Mouse (Mus musculus): ENCODE results near the gene Nat8f6. TPM values are rescaled to one million over a fixed set of nuclear protein-coding genes. Genes with fewer than 3 reads are reported as not detected.
A peak's percentile ranks its signal among the peaks of the same experiment; 100 is the strongest.
"Not testable (repeated sequence)": the region's sequence is repeated elsewhere in the genome, so short reads cannot be mapped to it uniquely, and the experiment has no call there.

Nat8f6 gene
- polyA plus RNA-seq (2015; fragmentation: Nextera tagmentation; extraction: Ambion mirVana), result not detected in 2 replicates

DNA sequence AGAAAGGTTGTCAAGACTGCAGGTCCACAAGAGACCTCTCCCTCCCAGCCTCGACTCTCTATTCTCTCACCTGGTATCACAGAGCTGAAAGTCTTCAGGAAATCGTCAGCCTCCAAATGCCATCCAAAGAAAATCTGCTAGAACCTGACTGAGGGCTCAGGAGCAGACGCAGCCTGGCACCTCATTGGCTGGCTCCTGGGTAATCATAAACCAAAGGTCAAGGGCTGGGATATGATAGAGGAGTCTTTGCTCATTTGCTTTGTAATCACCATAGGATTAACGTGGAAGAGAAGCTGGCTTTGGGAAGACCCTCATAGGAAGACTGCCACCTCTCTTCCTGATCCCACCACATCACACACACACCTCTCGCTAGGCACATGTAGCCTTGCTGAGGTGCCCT is at the start of gene Nat8f6, which contains the start of gene Nat8f5:
Gene Nat8f6, minus strand, starts transcription at position 118 of the 400 bp plus-strand sequence.
Gene Nat8f5, minus strand, starts transcription at position 136 of the 400 bp plus-strand sequence.
- 87% methylated on average over 5 of the region's 5 CpGs for WGBS
- Histone ChIP-seq H3K4me1 (replicated peaks) (no peaks in the 10 kb centered on the region), H3K36me3 (no peaks in the 10 kb centered on the region), H3K9me3 (no peaks in the 10 kb centered on the region), H3K4me3 (replicated peaks) (no peak within 1 kb of the TSS), H3K9ac (replicated peaks) (no peak within 1 kb of the TSS), H3K27me3 (no peaks in the 10 kb centered on the region), H3K27ac (no peak within 1 kb of the TSS), H3K4me2 (replicated peaks) (no peak within 1 kb of the TSS)
- ATAC-seq, result no peak

DNA sequence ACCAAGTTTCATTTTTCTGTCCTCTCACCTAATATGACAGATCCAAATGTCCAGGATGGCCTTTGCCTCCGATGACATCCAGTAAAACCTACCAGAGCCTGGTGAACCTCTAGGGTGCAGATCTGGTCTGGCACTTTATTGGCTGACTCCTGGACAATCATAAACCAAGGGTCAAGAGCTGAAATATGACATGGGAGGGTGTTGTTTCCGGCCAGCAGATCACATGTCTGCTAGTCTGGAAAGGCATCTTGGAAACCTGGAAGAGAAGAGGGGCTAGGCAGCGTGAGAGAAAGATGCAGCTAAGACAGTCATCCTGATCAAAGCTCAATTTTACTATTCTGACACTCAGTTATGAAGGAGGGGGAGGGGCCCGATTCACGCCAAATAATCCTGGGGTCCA is 48.3 kb upstream of the Nat8f6 start, which contains the start of gene Nat8f2:
Gene Nat8f2, minus strand, starts transcription at position 153 of the 400 bp plus-strand sequence.
- H3K27me3 ChIP-seq; H3K4me1 ChIP-seq (replicated peaks); H3K9me3 ChIP-seq; H3K27ac ChIP-seq; H3K36me3 ChIP-seq; H3K4me2 ChIP-seq (replicated peaks); ATAC-seq; H3K9ac ChIP-seq (replicated peaks); H3K4me3 ChIP-seq (replicated peaks): not testable (repeated sequence)
- WGBS, result 82% methylated on average over 5 of the region's 5 CpGs

DNA sequence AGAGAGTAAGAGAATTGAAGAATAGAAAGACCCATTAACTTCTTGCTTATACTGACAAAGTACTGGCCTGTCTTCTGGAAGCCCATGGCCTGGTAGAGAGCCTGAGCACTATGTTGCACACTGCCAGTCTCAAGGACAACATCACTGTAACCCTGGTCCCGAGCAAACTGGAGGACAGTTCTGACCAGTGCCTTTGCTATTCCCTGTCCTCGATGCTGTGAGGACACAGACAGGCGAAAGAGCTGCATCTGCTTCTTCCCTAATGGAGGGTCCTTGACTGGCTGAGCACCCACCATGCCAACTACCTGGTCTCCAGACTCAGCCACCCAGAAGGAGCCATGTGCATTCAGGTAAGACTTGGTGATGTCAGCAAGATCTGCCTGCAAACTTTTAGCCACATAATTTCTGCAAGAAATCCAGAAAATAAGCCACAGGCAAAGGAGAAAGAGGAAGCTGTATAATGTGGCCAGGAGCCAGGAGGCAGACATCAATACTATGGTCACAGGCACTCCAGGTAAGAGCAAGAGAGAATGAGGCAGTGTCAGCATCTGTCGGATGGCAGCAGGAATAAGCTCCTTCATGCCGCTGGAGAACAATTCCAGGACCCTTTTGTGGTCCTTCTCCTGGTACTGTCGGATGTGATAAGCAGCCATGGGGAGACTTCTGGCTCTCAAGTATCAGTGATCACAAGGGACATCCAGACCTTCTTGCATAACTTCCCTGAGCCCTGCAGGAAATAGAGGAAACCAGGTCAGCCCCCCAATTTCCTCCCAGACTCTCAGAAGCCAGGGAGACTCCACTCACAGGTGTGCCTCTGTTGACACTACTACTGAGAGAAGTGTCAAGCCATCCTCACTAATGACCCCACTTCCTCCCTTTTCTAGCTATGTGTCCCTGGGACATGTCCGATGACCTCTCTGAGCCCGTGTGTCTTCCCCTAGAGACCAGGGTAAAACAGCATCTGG is 47.3 kb upstream of the Nat8f6 start:
- Histone ChIP-seq H3K9ac (replicated peaks) (no peak overlapping the region), H3K27ac (no peak overlapping the region), H3K4me2 (replicated peaks) (no peak overlapping the region), H3K9me3 (no peaks in the 10 kb centered on the region), H3K4me1 (replicated peaks) (no peaks in the 10 kb centered on the region), H3K36me3 (no peaks in the 10 kb centered on the region), H3K27me3 (no peaks in the 10 kb centered on the region), H3K4me3 (replicated peaks) (no peak overlapping the region)
- no peak for ATAC-seq
- WGBS, result 85% methylated on average over 8 of the region's 8 CpGs

DNA sequence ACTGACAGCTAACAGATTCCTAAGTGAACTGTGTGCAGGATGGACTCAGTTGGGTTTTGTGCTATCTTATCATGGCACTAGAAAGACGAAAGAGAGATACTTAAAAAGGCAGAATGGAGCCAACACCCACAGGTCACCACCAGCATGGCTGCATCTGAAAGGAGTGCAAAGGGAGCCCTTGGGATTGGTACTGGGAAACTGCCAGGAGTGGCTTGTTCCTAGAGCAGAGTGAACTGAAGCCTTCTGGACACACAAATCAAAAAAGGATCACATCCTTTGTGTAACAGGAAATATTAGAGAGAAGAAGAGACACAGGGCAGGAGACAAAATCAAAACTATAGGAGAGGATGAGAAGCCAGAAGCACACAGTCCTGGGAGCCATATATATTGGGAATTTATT is 46.2 kb upstream of the Nat8f6 start:
- H3K9me3 ChIP-seq; H3K27ac ChIP-seq; H3K27me3 ChIP-seq; H3K4me2 ChIP-seq (replicated peaks); H3K9ac ChIP-seq (replicated peaks); H3K36me3 ChIP-seq; H3K4me1 ChIP-seq (replicated peaks); H3K4me3 ChIP-seq (replicated peaks); ATAC-seq: not testable (repeated sequence)
- WGBS, result 74% methylated on average over 1 of the region's 1 CpGs

- H3K4me1 ChIP-seq (replicated peaks), result not testable (repeated sequence)
- 88% methylated on average over 3 of the region's 3 CpGs for WGBS
These were observed 45.4 kb upstream of the Nat8f6 start for GRCm38 (mm10) chr6:85866166-85866565.

GRCm38 (mm10) chr6:85864900-85865639 is 44.3 kb upstream of the Nat8f6 start:
- not testable (repeated sequence) for ATAC-seq; H3K4me3 ChIP-seq (replicated peaks); H3K9me3 ChIP-seq; H3K9ac ChIP-seq (replicated peaks); H3K27me3 ChIP-seq; H3K4me2 ChIP-seq (replicated peaks); H3K27ac ChIP-seq; H3K4me1 ChIP-seq (replicated peaks); H3K36me3 ChIP-seq
- WGBS, result 72% methylated on average over 6 of the region's 7 CpGs

More at GRCm38 (mm10) chr6:85866166-85866565, 45.4 kb upstream of the Nat8f6 start:
- not testable (repeated sequence) for H3K27me3 ChIP-seq; ATAC-seq; H3K9ac ChIP-seq (replicated peaks); H3K4me2 ChIP-seq (replicated peaks); H3K4me3 ChIP-seq (replicated peaks); H3K36me3 ChIP-seq; H3K9me3 ChIP-seq; H3K27ac ChIP-seq

DNA sequence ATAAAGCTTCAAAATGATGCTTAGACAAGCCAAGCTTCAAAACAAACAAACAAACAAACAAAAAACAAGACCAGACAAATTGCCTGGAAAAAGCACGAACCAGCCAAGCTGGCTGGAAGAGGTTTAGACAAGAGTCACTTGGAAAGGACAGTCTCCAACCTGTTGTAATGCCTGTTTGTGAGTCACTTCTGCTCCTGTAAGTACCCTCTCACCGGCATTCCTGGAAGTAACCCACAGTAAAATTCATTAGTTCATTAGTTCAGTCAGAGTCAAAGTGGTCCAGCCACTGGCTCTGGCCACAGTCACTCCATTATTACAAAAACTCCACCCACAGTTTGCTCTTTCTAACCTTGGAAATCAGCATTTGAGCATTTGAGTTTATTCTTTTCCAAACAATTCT is 43.1 kb upstream of the Nat8f6 start:
- no peaks in the 10 kb centered on the region for H3K36me3 ChIP-seq
- ATAC-seq, result no peak
- H3K4me3 ChIP-seq (replicated peaks), result no peak overlapping the region
- no peaks in the 10 kb centered on the region for H3K27me3 ChIP-seq
- H3K27ac ChIP-seq, result no peak overlapping the region
- 97% methylated on average over 2 of the region's 2 CpGs for WGBS
- no peaks in the 10 kb centered on the region for H3K9me3 ChIP-seq
- no peaks in the 10 kb centered on the region for H3K4me1 ChIP-seq (replicated peaks)
- no peak overlapping the region for H3K4me2 ChIP-seq (replicated peaks)
- H3K9ac ChIP-seq (replicated peaks), result no peak overlapping the region

GRCm38 (mm10) chr6:85863136-85863535 is 42.4 kb upstream of the Nat8f6 start:
- WGBS, result 87% methylated on average over 2 of the region's 2 CpGs
- H3K9me3 ChIP-seq, result no peaks in the 10 kb centered on the region
- ATAC-seq, result no peak
- no peak overlapping the region for H3K4me3 ChIP-seq (replicated peaks)
- no peak overlapping the region for H3K4me2 ChIP-seq (replicated peaks)
- no peak overlapping the region for H3K9ac ChIP-seq (replicated peaks)
- H3K4me1 ChIP-seq (replicated peaks), result no peaks in the 10 kb centered on the region
- H3K27me3 ChIP-seq, result no peaks in the 10 kb centered on the region
- H3K36me3 ChIP-seq, result no peaks in the 10 kb centered on the region
- H3K27ac ChIP-seq, result no peak overlapping the region

GRCm38 (mm10) chr6:85862565-85862964 is 41.8 kb upstream of the Nat8f6 start:
- Histone ChIP-seq H3K9ac (replicated peaks) (no peak overlapping the region), H3K36me3 (no peaks in the 10 kb centered on the region), H3K4me2 (replicated peaks) (no peak overlapping the region), H3K9me3 (no peaks in the 10 kb centered on the region), H3K27ac (no peak overlapping the region), H3K27me3 (no peaks in the 10 kb centered on the region), H3K4me1 (replicated peaks) (no peaks in the 10 kb centered on the region), H3K4me3 (replicated peaks) (no peak overlapping the region)
- ATAC-seq, result no peak
- 80% methylated on average over 3 of the region's 3 CpGs for WGBS

DNA sequence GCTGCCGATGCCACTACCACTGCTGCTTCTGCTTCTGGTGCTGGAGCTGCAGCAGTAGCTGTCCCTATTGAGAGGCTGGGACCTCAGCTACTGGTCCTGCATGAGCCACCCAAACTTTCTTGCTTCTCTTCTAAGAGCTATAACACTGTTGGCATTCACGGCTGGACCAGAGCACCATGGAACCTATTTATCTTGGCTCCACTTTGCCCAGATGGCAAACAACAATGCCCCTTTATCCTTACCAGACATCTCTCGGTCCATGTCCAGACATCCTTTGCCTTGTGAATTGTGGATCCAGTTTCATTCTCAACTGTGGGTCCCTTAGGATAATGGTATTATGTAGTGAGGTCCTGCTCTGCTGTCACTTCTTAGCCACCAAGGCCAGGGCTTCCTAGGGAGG is 40.5 kb upstream of the Nat8f6 start:
- no peak overlapping the region for H3K27ac ChIP-seq
- 93% methylated on average over 3 of the region's 3 CpGs for WGBS
- no peak overlapping the region for H3K4me3 ChIP-seq (replicated peaks)
- no peak overlapping the region for H3K9ac ChIP-seq (replicated peaks)
- no peaks in the 10 kb centered on the region for H3K27me3 ChIP-seq
- no peaks in the 10 kb centered on the region for H3K9me3 ChIP-seq
- ATAC-seq, result no peak
- no peak overlapping the region for H3K4me2 ChIP-seq (replicated peaks)
- H3K36me3 ChIP-seq, result no peaks in the 10 kb centered on the region
- H3K4me1 ChIP-seq (replicated peaks), result no peaks in the 10 kb centered on the region

DNA sequence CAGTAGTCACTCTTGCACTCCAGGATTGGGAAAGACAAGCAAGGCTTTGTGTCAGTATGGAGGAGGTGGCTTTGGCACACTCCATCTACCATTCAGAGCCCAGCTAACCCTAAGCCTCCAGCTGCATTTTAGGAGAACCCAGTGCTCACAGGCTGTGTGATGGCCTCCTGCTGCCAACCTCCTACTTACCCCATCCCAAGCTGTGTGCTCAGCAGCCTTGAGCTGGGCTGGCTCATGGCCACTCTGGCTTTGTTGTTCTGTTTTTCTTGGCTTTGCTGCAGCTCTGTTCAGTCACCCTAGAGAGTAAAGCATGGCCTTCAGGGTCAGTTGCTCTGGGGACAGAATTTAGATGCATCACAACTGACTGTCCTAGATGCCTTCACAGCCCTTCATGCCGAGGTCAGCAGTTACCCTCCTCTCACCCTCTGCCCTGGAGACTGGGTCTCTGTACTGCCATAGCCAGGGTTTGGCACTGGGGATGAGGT is 35.5 kb upstream of the Nat8f6 start:
- no peaks in the 10 kb centered on the region for H3K36me3 ChIP-seq
- 75% methylated on average over 1 of the region's 1 CpGs for WGBS
- no peak overlapping the region for H3K27ac ChIP-seq
- 0 out of 2 replicates have a peak, but pooled peaks have one; percentile 17 for ATAC-seq
- H3K27me3 ChIP-seq, result no peaks in the 10 kb centered on the region
- H3K9ac ChIP-seq (replicated peaks), result no peak overlapping the region
- no peaks in the 10 kb centered on the region for H3K4me1 ChIP-seq (replicated peaks)
- H3K4me2 ChIP-seq (replicated peaks), result no peak overlapping the region
- no peak overlapping the region for H3K4me3 ChIP-seq (replicated peaks)
- no peaks in the 10 kb centered on the region for H3K9me3 ChIP-seq

DNA sequence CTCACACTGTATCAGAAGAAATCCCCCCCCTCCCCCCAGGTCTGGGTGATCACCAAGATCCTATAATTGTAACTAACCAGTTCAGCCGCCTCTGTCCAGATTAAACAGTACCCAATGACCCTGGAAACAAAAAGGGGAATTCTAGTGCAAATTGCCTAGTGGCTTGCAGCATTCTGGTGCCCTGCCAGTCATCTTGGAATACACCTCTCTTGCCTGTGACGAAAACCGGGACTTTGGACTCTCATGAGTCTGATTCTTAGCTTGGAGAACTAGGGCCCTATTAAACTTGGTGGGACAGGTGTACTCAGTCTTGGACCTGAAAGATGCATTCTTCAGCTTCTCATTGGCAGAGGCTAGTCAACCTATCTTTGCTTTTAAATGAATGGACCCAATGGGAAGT is 32.7 kb upstream of the Nat8f6 start:
- Histone ChIP-seq H3K36me3 (no peaks in the 10 kb centered on the region), H3K4me3 (replicated peaks) (no peak overlapping the region), H3K27ac (no peak overlapping the region), H3K27me3 (no peaks in the 10 kb centered on the region), H3K4me2 (replicated peaks) (no peak overlapping the region), H3K9ac (replicated peaks) (no peak overlapping the region), H3K4me1 (replicated peaks) (no peaks in the 10 kb centered on the region), H3K9me3 (no peaks in the 10 kb centered on the region)
- no peak for ATAC-seq
- 83% methylated on average over 3 of the region's 3 CpGs for WGBS
